Mouse (Mus musculus): ENCODE results near the gene Swi5.

The Swi5 gene

GRCm38 (mm10) chr2:32287923-32288367 lies at the start of gene Swi5:
Gene Swi5, minus strand, starts transcription at chr2:32288075.
- DNase-seq = peak; percentile 96 to 97

GRCm38 (mm10) chr2:32335888-32336287 lies 48.0 kb upstream of the Swi5 start:
- no peak for DNase-seq

GRCm38 (mm10) chr2:32332159-32332558 lies 44.3 kb upstream of the Swi5 start:
- DNase-seq = no peak

- DNase-seq = no peak
These were observed 41.7 kb upstream of the Swi5 start for GRCm38 (mm10) chr2:32329531-32329930.

GRCm38 (mm10) chr2:32328911-32329460 lies 41.1 kb upstream of the Swi5 start:
- no peak for DNase-seq

GRCm38 (mm10) chr2:32327200-32327599 lies 39.3 kb upstream of the Swi5 start:
- DNase-seq = no peak

GRCm38 (mm10) chr2:32325342-32325741 lies 37.5 kb upstream of the Swi5 start:
- DNase-seq = no peak

- no peak for DNase-seq
These were observed 36.4 kb upstream of the Swi5 start for GRCm38 (mm10) chr2:32324322-32324721.

GRCm38 (mm10) chr2:32322754-32323741 lies 35.2 kb upstream of the Swi5 start:
- no peak for DNase-seq

- no peak for DNase-seq
These were observed 33.9 kb upstream of the Swi5 start for GRCm38 (mm10) chr2:32321591-32322298.

GRCm38 (mm10) chr2:32320721-32321120 lies 32.8 kb upstream of the Swi5 start:
- DNase-seq = no peak

GRCm38 (mm10) chr2:32319586-32320580 lies 32.0 kb upstream of the Swi5 start:
- DNase-seq = no peak

GRCm38 (mm10) chr2:32318709-32319585 lies 31.1 kb upstream of the Swi5 start:
- no peak for DNase-seq

- no peak for DNase-seq
These were observed 30.0 kb upstream of the Swi5 start for GRCm38 (mm10) chr2:32317791-32318417.

- DNase-seq = no peak
These were observed 29.2 kb upstream of the Swi5 start for GRCm38 (mm10) chr2:32316887-32317656.

GRCm38 (mm10) chr2:32315751-32316150 lies 27.9 kb upstream of the Swi5 start:
- DNase-seq = no peak

- no peak for DNase-seq
These were observed 27.0 kb upstream of the Swi5 start for GRCm38 (mm10) chr2:32314831-32315230.

GRCm38 (mm10) chr2:32312318-32312964 lies 24.6 kb upstream of the Swi5 start:
- DNase-seq = peak; percentile 91 to 92

Measured in B cell, adult 2 months (primary cell).